Mouse (Mus musculus): ENCODE measurements around the gene Btbd35f12. TPM values are rescaled to one million over a fixed set of nuclear protein-coding genes. Genes with fewer than 3 reads are reported as not detected.
"Not testable (repeated sequence)": the region's sequence is repeated elsewhere in the genome, so short reads cannot be mapped to it uniquely, and the experiment has no call there.

The Btbd35f12 gene
- not detected in 2 replicates for polyA plus RNA-seq (2015; fragmentation: Nextera tagmentation; extraction: Ambion mirVana)

- no CpG with 5 or more reads among the region's 3 CpGs for whole genome bisulfite sequencing
- H3K4me1 ChIP-seq; H3K4me3 ChIP-seq; H3K36me3 ChIP-seq; H3K27ac ChIP-seq; H3K27me3 ChIP-seq; H3K9me3 ChIP-seq; H3K4me2 ChIP-seq (replicated peaks); H3K9ac ChIP-seq; ATAC-seq (ENCODE audit: low FRiP score, low read depth): not testable (repeated sequence)
Measured at GRCm38 (mm10) chrX:33313079-33313478, at the start of gene Btbd35f12. Btbd35f12 (plus strand) TSS chrX:33313379.

DNA sequence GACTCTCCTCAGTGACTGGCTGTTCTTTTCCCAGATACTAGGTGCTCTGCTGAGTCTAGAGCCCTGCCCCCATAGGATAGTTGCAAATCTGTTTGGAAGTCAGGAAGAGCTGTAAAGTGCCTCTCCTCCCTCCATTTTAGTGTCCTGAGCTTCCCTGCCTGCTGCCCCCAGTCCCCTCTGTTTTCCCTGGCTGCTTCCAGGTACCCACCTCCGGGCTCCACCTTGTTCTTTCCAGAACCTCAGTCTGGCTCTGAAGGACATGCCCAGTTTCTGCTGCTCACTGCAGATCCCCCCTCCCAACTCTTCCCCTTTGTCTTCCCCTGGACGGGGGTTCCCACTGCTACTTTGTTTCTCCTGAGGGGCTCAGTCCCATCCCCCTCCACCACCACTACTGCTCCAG is 40.1 kb downstream of the Btbd35f12 start:
- not testable (repeated sequence) for H3K27me3 ChIP-seq; ATAC-seq (ENCODE audit: low FRiP score, low read depth); H3K27ac ChIP-seq; H3K9ac ChIP-seq; H3K9me3 ChIP-seq; H3K36me3 ChIP-seq; H3K4me2 ChIP-seq (replicated peaks); H3K4me1 ChIP-seq; H3K4me3 ChIP-seq
- 88% methylated on average over 2 of the region's 2 CpGs for WGBS

Other genes with a start within 250 kb of the Btbd35f12 start
- not detected in 2 replicates for gene Spin2-ps6, start 78.5 kb upstream of the Btbd35f12 start, polyA plus RNA-seq (2015; fragmentation: Nextera tagmentation; extraction: Ambion mirVana)